Mouse (Mus musculus): Measurements from ENCODE around the gene Ifna16.

DNA sequence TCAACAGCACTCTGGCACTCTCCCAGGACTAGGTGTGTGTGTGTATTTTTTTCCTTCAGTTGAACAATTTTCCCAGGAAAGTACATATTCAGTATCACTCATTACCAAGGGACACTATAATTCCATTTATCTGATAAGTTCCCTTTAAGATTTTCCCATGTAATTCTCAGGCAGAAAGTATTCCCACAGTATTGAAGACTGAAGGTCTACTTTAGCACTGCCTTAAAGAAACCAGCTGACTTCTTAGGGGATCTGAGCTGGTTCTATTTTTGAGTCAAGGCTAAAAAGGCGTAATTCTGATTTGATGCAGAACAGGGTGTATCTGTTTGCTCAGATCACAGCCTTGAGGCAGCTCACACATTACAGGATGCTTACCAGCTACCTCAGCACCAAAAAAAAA is 42.0 kb upstream of the Ifna16 start:
- TF ChIP-seq CTCF (conservative IDR thresholded peaks at IDR 0.05 in 1 of 2, IDR thresholded peaks at IDR 0.05 in 1 of 2; ENCODE audit: low read depth in 2 of 2, low read length in 2 of 2) (no peak), MYC (IDR thresholded peaks at IDR 0.05; ENCODE audit: low read depth, low read length) (no peak), POLR2A (IDR thresholded peaks at IDR 0.05; ENCODE audit: low read depth, low read length) (no peak), TBP (conservative IDR thresholded peaks at IDR 0.05; ENCODE audit: low read depth, low read length) (no peak), ZKSCAN1 (IDR thresholded peaks at IDR 0.05; ENCODE audit: borderline replicate concordance, low read depth, low read length) (no peak), EP300 (IDR thresholded peaks at IDR 0.05; ENCODE audit: low read length) (no peak), ZNF384 (IDR thresholded peaks at IDR 0.05; ENCODE audit: low read depth, low read length) (no peak)
